Mouse (Mus musculus) embryo, embryonic 11 days (tissue): ENCODE results near the gene Sdc3.
A peak's percentile ranks its signal among the peaks of the same experiment; 100 is the strongest.

ENCODE experiments used
- DNase-seq: peaks from one replicate; pipeline ENCODE4 v3.0.0-alpha.2; 2015

The Sdc3 gene

GRCm38 (mm10) chr4:130828851-130829673 is 36.7 kb downstream of the Sdc3 start:
- DNase-seq: peak; percentile 84

GRCm38 (mm10) chr4:130834122-130834521 is 41.8 kb downstream of the Sdc3 start:
- peak; percentile 57 for DNase-seq

GRCm38 (mm10) chr4:130835550-130835949 is 43.2 kb downstream of the Sdc3 start:
- DNase-seq: no peak

- peak; percentile 69 for DNase-seq
Observed at GRCm38 (mm10) chr4:130836281-130837061, 44.1 kb downstream of the Sdc3 start.

- peak; percentile 44 for DNase-seq
Observed at GRCm38 (mm10) chr4:130838585-130838984, 46.2 kb downstream of the Sdc3 start.

- peak; percentile 70 for DNase-seq
Observed at GRCm38 (mm10) chr4:130841107-130841840, 48.9 kb downstream of the Sdc3 start.

GRCm38 (mm10) chr4:130848814-130849213 is 56.5 kb downstream of the Sdc3 start:
- DNase-seq: no peak

GRCm38 (mm10) chr4:130857661-130858060 is 65.3 kb downstream of the Sdc3 start:
- DNase-seq: no peak

- no peak for DNase-seq
Observed at GRCm38 (mm10) chr4:130858880-130859279, 66.5 kb downstream of the Sdc3 start.

GRCm38 (mm10) chr4:130859467-130859866 is 67.1 kb downstream of the Sdc3 start:
- DNase-seq: no peak

- no peak for DNase-seq
Observed at GRCm38 (mm10) chr4:130860902-130861652, 68.7 kb downstream of the Sdc3 start.

- peak; percentile 75 for DNase-seq
Observed at GRCm38 (mm10) chr4:130861653-130862208, 69.4 kb downstream of the Sdc3 start.

- DNase-seq: no peak
Observed at GRCm38 (mm10) chr4:130862538-130862937, 70.2 kb downstream of the Sdc3 start.

GRCm38 (mm10) chr4:130865460-130865859 is 73.1 kb downstream of the Sdc3 start:
- DNase-seq: no peak

- DNase-seq: peak; percentile 88
Observed at GRCm38 (mm10) chr4:130865901-130866371, 73.6 kb downstream of the Sdc3 start.

GRCm38 (mm10) chr4:130867940-130868339 is 75.6 kb downstream of the Sdc3 start:
- DNase-seq: no peak

- DNase-seq: no peak
Observed at GRCm38 (mm10) chr4:130868803-130869202, 76.5 kb downstream of the Sdc3 start.

GRCm38 (mm10) chr4:130872414-130872813 is 80.1 kb downstream of the Sdc3 start:
- no peak for DNase-seq

GRCm38 (mm10) chr4:130873440-130873839 is 81.1 kb downstream of the Sdc3 start:
- no peak for DNase-seq

GRCm38 (mm10) chr4:130874601-130875000 is 82.3 kb downstream of the Sdc3 start:
- no peak for DNase-seq
